Mouse (Mus musculus): ENCODE measurements around the gene Gm10663. TPM values are rescaled to one million over a fixed set of nuclear protein-coding genes. Genes with fewer than 3 reads are reported as not detected.

Gene Gm10663
- polyA plus RNA-seq (2011; ENCODE audit: insufficient read depth, insufficient read length, low replicate concordance, missing spikeins) = not detected in 2 replicates

DNA sequence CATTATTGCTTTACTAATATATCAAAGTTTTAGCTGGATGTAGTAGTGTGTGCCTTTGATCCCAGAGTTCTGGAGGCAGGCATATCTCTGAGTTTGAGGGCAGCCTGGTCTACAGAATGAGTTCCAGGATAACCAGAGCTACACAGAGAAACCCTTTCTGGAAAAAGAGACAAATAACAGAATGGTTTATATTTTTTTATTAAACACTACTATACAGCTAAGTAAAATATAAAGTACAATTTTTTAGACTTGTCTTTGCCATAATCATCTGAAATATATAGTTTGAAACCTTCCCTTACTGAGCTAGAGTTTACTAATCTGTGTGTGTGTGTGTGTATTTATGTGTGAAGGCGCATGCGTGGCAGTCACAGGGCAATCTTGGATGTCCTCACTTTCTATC lies at the start of gene Gm10663:
Gene Gm10663 (plus strand): TSS at position 301 of the 400 bp plus-strand sequence.
- Histone ChIP-seq H3K4me3 (replicated peaks; ENCODE audit: control insufficient read depth, low read depth, low read length) (no peak within 1 kb of the TSS), H3K4me1 (ENCODE audit: control insufficient read depth, insufficient read depth, low read length) (no peaks in the 10 kb centered on the region), H3K27ac (ENCODE audit: control insufficient read depth, insufficient read depth, low read depth, low read length, poor library complexity) (no peak within 1 kb of the TSS)
- TF ChIP-seq POLR2A (IDR thresholded peaks at IDR 0.05; ENCODE audit: borderline replicate concordance, control insufficient read depth, low read depth, low read length) (no peak), CTCF (IDR thresholded peaks at IDR 0.05; ENCODE audit: control insufficient read depth, insufficient read depth, low read length) (no peak)
- 94% methylated on average over 2 of the region's 2 CpGs for WGBS

DNA sequence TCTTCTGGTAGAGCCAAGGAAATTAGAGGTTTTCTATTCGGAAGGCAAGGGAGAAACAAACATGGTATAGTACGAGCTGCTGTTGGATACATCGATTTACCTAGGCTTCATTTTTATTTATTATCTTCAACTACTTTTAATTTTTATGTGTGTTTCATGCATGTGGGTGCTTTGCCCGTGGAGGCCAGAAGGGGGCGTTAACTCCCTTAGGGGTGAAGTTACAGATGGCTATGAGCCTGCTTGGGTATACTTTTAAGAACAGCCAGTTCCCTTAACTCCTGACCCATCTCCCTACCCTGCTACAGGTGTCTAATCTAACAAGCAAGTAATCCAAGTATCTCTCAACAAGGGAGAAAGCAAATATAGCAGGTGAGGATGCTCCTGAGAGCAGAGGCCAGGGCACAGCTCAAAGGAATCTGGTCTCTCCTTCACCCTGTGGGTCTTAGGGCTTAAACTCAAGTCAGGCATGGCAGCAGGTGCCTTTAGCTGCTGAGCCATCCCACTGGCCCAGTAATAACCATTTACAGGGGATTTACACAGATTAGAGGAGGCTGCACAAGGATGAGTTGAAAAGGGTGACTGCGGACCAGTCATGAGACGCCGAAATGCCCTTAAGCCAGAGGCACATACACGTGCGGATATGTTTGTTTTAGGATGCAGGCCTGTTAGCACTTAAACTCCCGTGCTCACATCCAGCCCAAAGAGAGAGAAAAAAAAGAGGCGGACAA lies 45.7 kb upstream of the Gm10663 start:
- no peak for TF ChIP-seq POLR2A (IDR thresholded peaks at IDR 0.05; ENCODE audit: borderline replicate concordance, control insufficient read depth, low read depth, low read length)
- no peak for TF ChIP-seq CTCF (IDR thresholded peaks at IDR 0.05; ENCODE audit: control insufficient read depth, insufficient read depth, low read length)
- no peak overlapping the region for H3K27ac ChIP-seq (ENCODE audit: control insufficient read depth, insufficient read depth, low read depth, low read length, poor library complexity)
- 78% methylated on average over 12 of the region's 12 CpGs for WGBS
- H3K4me3 ChIP-seq (replicated peaks; ENCODE audit: control insufficient read depth, low read depth, low read length) = no peak overlapping the region
- no peaks in the 10 kb centered on the region for H3K4me1 ChIP-seq (ENCODE audit: control insufficient read depth, insufficient read depth, low read length)

DNA sequence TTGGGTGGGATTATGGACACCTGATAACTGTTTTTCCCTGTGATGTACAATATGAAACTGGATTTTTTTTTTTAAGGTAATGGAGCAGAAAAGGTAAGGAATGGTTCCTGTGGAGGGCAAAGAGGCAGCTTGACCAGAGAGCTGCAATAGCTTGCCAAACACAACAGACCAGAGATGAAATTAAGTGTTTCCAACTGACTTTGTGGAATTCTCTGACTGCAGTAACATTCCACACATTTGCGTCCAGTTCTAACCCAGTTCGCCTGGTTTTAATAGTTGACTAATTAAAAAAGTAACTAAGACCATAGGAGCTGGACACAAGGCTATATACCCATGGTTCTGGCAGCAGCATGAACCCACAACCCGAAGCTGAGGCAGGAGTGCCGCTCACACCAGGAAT lies 45.1 kb upstream of the Gm10663 start:
- no peak for TF ChIP-seq CTCF (IDR thresholded peaks at IDR 0.05; ENCODE audit: control insufficient read depth, insufficient read depth, low read length)
- TF ChIP-seq POLR2A (IDR thresholded peaks at IDR 0.05; ENCODE audit: borderline replicate concordance, control insufficient read depth, low read depth, low read length) = no peak
- Histone ChIP-seq H3K27ac (ENCODE audit: control insufficient read depth, insufficient read depth, low read depth, low read length, poor library complexity) (no peak overlapping the region), H3K4me3 (replicated peaks; ENCODE audit: control insufficient read depth, low read depth, low read length) (no peak overlapping the region), H3K4me1 (ENCODE audit: control insufficient read depth, insufficient read depth, low read length) (no peaks in the 10 kb centered on the region)
- 76% methylated on average over 4 of the region's 4 CpGs for WGBS

DNA sequence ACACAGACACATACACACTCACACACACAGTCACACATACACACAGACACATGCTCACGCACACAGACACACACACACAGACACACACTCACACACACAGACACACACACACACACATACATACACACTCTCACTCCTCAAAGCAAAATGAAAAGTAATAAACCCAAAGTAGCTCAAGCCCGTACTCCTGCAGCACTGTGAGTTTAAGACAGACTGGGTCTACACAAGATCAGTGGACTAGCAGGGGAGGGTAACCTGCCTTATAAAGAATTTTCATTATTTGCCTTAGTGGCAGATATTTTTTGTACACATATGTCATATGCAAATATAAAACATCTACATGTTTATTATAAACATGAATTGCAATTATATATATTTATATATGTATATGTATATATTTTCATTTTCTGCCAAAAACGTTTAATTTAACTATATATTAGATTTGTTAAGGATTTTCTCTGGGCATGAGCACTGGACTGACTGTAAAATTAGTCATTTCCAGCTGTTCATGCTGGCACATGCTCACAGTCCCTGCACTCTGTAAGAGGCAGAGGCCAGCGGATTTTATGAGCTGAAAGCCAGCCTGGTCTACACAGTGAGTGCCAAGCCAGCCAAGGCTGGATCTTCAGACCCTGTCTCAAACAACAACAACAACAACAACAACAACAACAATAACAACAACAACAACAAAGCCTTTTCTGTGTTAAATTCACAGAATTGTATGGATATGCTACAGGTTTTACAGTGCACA lies 43.9 kb upstream of the Gm10663 start:
- 75% methylated on average over 4 of the region's 4 CpGs for WGBS
- TF ChIP-seq CTCF (IDR thresholded peaks at IDR 0.05; ENCODE audit: control insufficient read depth, insufficient read depth, low read length) = no peak
- TF ChIP-seq POLR2A (IDR thresholded peaks at IDR 0.05; ENCODE audit: borderline replicate concordance, control insufficient read depth, low read depth, low read length) = no peak
- H3K4me3 ChIP-seq (replicated peaks; ENCODE audit: control insufficient read depth, low read depth, low read length) = no peak overlapping the region
- H3K4me1 ChIP-seq (ENCODE audit: control insufficient read depth, insufficient read depth, low read length) = no peaks in the 10 kb centered on the region
- H3K27ac ChIP-seq (ENCODE audit: control insufficient read depth, insufficient read depth, low read depth, low read length, poor library complexity) = no peak overlapping the region

DNA sequence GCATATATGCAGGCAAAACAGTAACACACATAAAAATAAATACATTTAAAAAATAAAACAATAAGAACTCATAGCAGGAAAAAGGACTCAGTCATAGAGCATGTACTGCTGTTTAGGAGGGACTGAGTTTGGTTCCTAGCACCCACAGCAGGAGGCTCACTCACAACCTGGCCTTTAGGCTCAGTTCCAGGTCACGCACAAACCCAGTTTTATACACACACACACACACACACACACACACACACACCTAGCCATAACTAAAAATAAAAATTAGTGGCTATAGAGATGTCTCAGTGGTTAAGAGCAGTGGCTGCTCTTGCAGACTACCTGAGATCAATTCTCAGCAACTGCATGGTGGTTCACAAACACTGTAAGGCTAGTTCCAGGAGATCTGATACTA lies 42.7 kb upstream of the Gm10663 start:
- TF ChIP-seq POLR2A (IDR thresholded peaks at IDR 0.05; ENCODE audit: borderline replicate concordance, control insufficient read depth, low read depth, low read length) (no peak), CTCF (IDR thresholded peaks at IDR 0.05; ENCODE audit: control insufficient read depth, insufficient read depth, low read length) (no peak)
- WGBS = 86% methylated on average over 1 of the region's 1 CpGs
- H3K4me3 ChIP-seq (replicated peaks; ENCODE audit: control insufficient read depth, low read depth, low read length) = no peak overlapping the region
- H3K4me1 ChIP-seq (ENCODE audit: control insufficient read depth, insufficient read depth, low read length) = no peaks in the 10 kb centered on the region
- H3K27ac ChIP-seq (ENCODE audit: control insufficient read depth, insufficient read depth, low read depth, low read length, poor library complexity) = no peak overlapping the region

DNA sequence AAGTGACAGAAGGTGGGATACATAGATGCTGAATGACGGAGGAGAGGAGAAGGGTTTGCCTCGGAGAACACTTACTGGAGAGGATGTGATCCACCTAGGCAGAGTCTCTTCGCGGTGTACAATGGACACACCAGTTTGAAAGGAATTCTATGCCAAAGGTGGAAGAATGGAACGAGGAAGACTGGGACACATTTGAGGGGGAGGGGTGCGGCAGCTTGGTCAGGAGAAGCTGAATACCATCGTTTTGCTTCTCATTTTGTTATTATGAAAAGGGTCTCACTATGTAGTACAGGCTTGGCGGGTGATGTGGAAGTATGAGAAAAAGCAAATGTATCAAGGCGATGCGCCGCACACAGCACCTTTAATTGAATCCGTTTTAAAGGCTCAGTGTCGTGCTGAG lies 41.8 kb upstream of the Gm10663 start:
- 82% methylated on average over 13 of the region's 13 CpGs for WGBS
- Histone ChIP-seq H3K4me1 (ENCODE audit: control insufficient read depth, insufficient read depth, low read length) (no peaks in the 10 kb centered on the region), H3K27ac (ENCODE audit: control insufficient read depth, insufficient read depth, low read depth, low read length, poor library complexity) (no peak overlapping the region), H3K4me3 (replicated peaks; ENCODE audit: control insufficient read depth, low read depth, low read length) (no peak overlapping the region)
- no peak for TF ChIP-seq POLR2A (IDR thresholded peaks at IDR 0.05; ENCODE audit: borderline replicate concordance, control insufficient read depth, low read depth, low read length)
- TF ChIP-seq CTCF (IDR thresholded peaks at IDR 0.05; ENCODE audit: control insufficient read depth, insufficient read depth, low read length) = no peak

DNA sequence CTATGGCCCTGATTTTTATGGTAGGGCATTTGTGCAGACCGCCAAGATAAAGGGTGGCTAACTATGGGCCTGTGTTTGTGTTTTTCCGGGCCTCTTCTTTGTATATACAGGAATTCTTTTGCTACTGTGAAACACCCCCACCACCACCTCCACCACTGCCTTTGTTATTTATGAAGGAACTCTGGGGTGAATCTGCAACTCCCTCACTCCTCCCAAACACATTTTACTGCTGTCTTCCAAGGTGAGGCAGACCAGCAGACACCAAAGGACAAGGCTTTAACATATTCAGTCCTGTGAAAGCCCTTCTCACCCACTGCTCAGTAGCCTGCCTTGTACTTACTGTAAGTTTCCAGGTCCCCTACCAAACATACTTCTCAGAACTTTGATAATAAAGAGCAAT lies 40.7 kb upstream of the Gm10663 start:
- H3K4me3 ChIP-seq (replicated peaks; ENCODE audit: control insufficient read depth, low read depth, low read length) = no peak overlapping the region
- no peak for TF ChIP-seq CTCF (IDR thresholded peaks at IDR 0.05; ENCODE audit: control insufficient read depth, insufficient read depth, low read length)
- TF ChIP-seq POLR2A (IDR thresholded peaks at IDR 0.05; ENCODE audit: borderline replicate concordance, control insufficient read depth, low read depth, low read length) = no peak
- H3K4me1 ChIP-seq (ENCODE audit: control insufficient read depth, insufficient read depth, low read length) = no peaks in the 10 kb centered on the region
- no peak overlapping the region for H3K27ac ChIP-seq (ENCODE audit: control insufficient read depth, insufficient read depth, low read depth, low read length, poor library complexity)
- 69% methylated on average over 2 of the region's 2 CpGs for WGBS

DNA sequence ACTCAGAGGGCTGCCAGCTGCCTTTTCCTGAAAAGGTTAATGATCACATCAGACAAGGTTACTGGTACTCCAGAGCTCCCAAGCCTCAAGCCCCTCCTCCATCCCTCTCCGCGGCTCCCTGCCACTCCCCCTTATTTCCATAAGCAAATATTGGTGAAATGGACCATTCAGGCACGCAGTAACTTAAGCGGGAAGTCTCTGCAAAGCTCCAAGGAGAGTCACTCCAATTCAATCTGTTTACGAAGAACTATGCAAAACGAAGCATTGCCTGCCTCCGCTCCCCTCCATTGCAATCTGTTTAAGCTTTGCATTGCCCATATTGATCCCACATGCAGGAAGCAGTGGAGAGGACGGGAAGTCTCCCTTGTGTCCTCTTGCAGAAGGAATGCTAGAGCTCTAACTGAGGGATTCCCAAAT lies 37.7 kb upstream of the Gm10663 start, which contains the start of gene Apela:
Gene Apela (minus strand): TSS at position 220 of the 417 bp plus-strand sequence.
- no peak for TF ChIP-seq CTCF (IDR thresholded peaks at IDR 0.05; ENCODE audit: control insufficient read depth, insufficient read depth, low read length)
- TF ChIP-seq POLR2A (IDR thresholded peaks at IDR 0.05; ENCODE audit: borderline replicate concordance, control insufficient read depth, low read depth, low read length) = no peak
- H3K4me3 ChIP-seq (replicated peaks; ENCODE audit: control insufficient read depth, low read depth, low read length) = no peak within 1 kb of the TSS
- 7% methylated on average over 8 of the region's 8 CpGs for WGBS
- H3K27ac ChIP-seq (ENCODE audit: control insufficient read depth, insufficient read depth, low read depth, low read length, poor library complexity) = no peak within 1 kb of the TSS
- H3K4me1 ChIP-seq (ENCODE audit: control insufficient read depth, insufficient read depth, low read length) = no peaks in the 10 kb centered on the region
